Mouse (Mus musculus) E14TG2a.4 (cell line): ENCODE data around the gene Lgals3.

Source experiments
- CTCF ChIP-seq: conservative IDR thresholded peaks from 2 replicates; pipeline ENCODE4 v1.5.1; 2014; ENCODE audit warnings: low read length
- NANOG ChIP-seq: IDR thresholded peaks from 2 replicates; pipeline ENCODE4 v1.6.1; 2014; ENCODE audit warnings: borderline replicate concordance, low read length, mixed read lengths
- POU5F1 ChIP-seq: IDR thresholded peaks from 2 replicates; pipeline ENCODE4 v1.6.1; 2014; ENCODE audit warnings: low read length, borderline replicate concordance

GRCm38 (mm10) chr14:47417346-47417745, 49.8 kb downstream of the Lgals3 start:
- no peak for TF ChIP-seq CTCF
- TF ChIP-seq NANOG: no peak
- TF ChIP-seq POU5F1: no peak
